Mouse (Mus musculus) C3H10T1/2 (cell line): ENCODE measurements around the gene Efcab11. TPM values are rescaled to one million over a fixed set of nuclear protein-coding genes. Genes with fewer than 3 reads are reported as not detected.

ENCODE experiments used
- polyA plus RNA-seq, 2 experiments: library from polyadenylated mRNA; unstranded; fragments of >200 nt; fragmentation: generic; extraction: Trizol; gene quantifications; one replicate each; pipeline ENCODE4 v1.2.1; 2012; ENCODE audit warnings: missing spikeins in 2 of 2

Efcab11 gene
- polyA plus RNA-seq = 1 to 10 TPM in 1 of 2 experiments, under 1 TPM in 1; 0.96 to 6.8 TPM

DNA sequence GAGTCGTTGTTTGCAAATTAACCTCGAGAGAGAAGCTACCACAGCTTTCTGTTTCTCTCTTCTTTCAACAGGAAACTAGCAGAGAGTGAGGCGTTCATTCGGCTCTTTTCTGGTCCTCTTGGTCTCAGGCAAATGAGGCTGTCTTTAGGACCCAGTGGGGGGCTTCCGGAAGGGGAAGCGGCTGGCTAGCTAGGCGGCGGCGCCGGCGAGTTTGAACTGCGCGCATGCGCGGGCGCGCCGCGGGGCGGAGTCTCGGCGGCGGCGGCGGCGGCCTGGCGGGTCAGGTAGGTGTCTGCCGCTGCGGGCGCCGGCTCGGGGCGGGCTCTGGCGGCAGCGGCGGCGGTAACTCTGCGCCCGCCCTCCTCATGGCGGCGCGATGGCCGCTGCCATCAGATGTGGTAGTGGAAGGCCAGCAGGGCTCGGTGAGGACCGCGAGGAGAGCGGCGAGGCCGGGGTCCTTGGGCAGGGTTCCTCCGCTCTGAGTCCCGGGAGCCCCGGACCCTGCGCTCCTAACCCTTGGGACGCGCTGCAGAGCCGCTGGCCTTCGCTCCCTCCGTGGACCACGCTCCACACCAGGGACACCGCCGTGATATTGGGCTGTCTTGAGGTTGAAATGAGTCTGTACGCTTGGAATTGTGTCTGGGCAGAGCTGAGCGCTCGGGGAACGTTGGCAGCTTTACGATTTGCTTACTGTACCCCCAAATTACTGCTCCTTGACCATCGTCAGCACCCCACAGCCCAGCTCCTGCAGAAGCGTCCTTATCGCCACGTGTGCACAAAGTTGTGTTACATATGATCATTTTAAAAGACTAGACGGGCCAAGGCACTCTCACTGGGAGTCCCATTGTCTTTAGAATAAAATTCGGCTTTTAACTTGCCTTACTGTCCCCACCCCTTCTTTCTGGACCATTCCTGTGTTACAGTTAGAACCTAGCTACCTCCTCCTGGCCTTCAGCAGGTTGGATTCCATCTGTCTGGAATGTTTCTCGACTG is at the start of gene Efcab11, which contains the start of gene Tdp1:
TSS of gene Efcab11 (minus strand) at position 171 of the 993 bp plus-strand sequence.
TSS of gene Tdp1 (plus strand) at position 249 of the 993 bp plus-strand sequence.

Other genes with a start within 250 kb of the Efcab11 start
- 10 to 100 TPM; 25.9 to 26.6 TPM for gene Tdp1, start 78 bp upstream of the Efcab11 start, polyA plus RNA-seq
- not detected for gene Kcnk13, start 80.1 kb upstream of the Efcab11 start, polyA plus RNA-seq
- 100 to 1,000 TPM in 1 of 2 experiments, 10 to 100 TPM in 1; 97.1 to 135 TPM for gene Psmc1, start 225.7 kb upstream of the Efcab11 start, polyA plus RNA-seq